Mouse (Mus musculus): ENCODE data around the gene Slc9a6.

The Slc9a6 gene

GRCm38 (mm10) chrX:56609623-56610317 is at the start of gene Slc9a6:
Gene Slc9a6 (plus strand): TSS chrX:56609757.
- DNase-seq (ENCODE audit: low spot score) = peak; percentile 71

GRCm38 (mm10) chrX:56572465-56572864 is 37.1 kb upstream of the Slc9a6 start:
- no peak for DNase-seq (ENCODE audit: low spot score)

- DNase-seq (ENCODE audit: low spot score) = no peak
Observed at GRCm38 (mm10) chrX:56578200-56578599, 31.4 kb upstream of the Slc9a6 start.

GRCm38 (mm10) chrX:56597219-56597886 is 12.2 kb upstream of the Slc9a6 start:
- DNase-seq (ENCODE audit: low spot score) = no peak

DNA sequence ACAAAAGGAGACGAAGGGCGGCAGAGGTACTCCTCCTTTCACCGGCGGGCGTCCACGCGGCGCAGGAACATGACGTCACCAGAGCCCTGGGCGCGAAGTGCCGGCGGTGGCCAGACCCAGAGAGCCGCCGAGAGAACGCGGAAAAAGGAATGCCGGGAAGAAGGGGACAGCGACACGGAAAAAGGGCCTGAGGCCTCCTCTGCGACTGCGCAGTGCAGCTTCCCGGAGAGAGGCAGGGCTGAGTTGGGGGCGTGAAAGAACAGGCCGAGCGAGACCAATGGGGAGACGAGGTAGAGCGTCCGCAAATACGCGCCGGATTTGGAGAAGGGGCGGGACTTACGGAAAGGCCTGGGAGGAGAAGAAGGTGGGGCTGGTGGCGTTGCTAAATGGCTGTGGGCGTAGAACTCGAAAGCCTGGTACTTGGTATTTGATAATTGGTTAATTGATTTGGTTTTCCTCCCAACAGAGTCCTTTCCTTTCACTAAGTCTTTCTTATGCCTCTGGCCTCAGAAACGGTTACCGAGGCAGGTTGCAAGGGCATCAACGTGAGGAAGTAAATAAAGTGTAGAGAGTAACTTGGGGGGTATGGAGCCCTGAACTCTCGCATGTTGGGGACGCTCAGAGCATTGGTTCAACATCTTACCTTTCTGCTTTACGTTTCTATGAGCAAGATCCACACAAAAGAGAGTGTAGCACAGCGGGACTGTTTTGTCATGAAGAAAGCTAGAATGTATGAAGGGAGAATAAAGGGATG is 11.5 kb upstream of the Slc9a6 start, which contains the start of gene Mmgt1:
Gene Mmgt1, minus strand, starts transcription at position 183 of the 754 bp plus-strand sequence.
- DNase-seq (ENCODE audit: low spot score) = peak; percentile 91

DNA sequence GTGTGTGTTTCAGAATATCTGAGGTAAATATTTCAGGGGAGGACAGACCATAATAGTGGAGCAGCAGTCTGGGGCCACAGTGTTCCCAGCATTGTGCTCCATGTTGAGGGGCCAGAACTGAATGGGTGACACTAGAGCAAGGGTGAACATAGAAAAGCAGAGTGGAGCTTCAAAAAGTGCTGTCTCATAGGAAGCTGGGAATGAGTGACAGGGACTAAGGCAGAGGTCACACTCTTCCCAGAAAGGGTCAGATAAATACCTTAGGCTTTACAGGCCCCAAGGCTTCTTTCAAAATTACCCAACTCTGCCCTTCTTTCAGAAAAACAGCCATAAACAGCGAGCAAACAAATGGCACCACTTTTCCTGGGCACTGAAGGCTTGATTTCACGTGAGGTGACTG is 3.0 kb upstream of the Slc9a6 start:
- no peak for DNase-seq (ENCODE audit: low spot score)

DNA sequence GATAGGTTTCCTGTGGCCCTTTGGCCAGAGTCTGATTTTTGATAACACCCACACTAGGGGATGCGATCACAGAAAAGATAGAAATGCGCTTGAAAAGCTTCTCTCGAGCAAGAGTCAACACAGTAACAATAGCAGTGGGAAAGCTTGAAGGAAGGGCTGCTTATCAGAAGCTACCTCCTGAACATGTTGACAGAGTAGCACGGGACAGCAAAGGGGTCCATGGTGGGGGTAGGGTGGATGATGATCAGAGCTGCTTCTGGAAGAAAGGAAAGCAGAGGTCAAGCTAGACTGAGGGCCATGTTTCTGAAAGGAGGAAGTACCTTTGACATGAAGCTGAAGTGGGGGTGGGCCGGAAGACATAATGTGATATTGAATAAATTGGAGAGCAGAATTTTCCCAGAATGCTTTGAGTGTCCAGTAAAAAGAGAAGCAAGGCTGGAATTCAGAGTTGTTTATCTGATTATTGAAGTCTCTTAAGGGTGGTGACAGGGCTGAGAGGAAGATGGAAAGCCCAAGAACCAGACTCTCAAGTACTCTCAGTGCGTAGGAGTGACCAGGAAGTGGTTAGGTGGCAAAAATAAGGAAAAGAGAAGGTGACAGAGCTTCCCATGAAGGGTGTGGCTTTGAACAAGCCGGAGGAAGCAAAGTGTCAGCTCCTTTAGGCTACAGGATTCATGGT is 2.4 kb upstream of the Slc9a6 start:
- DNase-seq (ENCODE audit: low spot score) = no peak

DNA sequence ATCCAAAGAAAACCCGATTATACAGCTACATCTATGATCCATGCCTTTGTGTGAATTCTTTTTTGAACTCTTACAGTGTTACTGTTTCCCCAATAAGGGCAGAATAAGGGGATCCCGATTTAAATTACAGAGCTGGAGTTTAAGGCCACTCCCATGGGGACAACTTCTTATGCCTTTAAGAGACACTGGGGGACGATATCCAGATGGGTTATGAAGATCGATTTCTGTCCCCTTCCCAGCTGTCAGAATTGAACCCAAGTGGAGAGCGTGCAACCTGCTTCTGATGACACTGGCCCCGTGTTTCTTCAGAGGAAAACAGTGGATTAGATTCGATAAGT is 303 bp upstream of the Slc9a6 start:
- DNase-seq (ENCODE audit: low spot score) = no peak

- no peak for DNase-seq (ENCODE audit: low spot score)
Observed at GRCm38 (mm10) chrX:56610318-56610694, 749 bp downstream of the Slc9a6 start.

DNA sequence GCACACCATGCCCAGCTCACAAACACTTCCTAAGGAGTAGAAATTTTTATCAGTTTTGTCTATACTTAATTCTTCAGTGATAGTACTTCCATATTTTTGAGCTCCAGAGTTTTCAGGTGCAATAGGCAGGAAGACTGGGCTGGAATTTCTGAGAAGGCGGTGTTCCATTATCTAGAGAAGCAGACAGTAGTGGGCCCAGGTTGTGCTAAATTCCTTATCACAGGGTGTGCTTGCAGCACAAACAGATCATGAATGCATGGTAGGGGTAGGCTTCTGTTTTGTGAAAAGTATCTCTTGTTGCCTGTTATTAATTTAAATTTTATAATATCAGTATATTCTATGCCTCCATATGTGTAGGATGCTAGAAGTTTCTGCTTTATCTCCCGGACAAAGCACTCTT is 5.7 kb downstream of the Slc9a6 start:
- no peak for DNase-seq (ENCODE audit: low spot score)

DNA sequence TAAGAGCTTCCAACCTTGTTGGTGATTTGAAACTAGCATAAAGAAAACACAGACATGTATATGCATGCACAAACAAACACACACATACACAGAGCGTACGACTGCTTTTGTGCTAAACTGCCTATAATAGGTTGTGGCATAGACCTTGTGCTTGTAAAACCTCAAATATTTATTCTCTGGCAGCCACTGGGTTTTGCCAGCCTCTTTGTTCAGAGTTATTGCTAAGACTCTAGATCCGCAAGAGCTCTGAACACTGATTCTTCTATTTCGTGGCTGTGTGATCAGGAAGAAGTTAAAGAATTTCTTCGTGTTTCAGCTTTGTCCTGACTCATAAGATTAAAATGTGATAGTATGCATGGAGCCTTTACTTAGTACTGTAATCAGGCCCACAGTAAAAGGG is 26.6 kb downstream of the Slc9a6 start:
- DNase-seq (ENCODE audit: low spot score) = no peak

GRCm38 (mm10) chrX:56640066-56640465 is 30.5 kb downstream of the Slc9a6 start:
- DNase-seq (ENCODE audit: low spot score) = no peak

DNA sequence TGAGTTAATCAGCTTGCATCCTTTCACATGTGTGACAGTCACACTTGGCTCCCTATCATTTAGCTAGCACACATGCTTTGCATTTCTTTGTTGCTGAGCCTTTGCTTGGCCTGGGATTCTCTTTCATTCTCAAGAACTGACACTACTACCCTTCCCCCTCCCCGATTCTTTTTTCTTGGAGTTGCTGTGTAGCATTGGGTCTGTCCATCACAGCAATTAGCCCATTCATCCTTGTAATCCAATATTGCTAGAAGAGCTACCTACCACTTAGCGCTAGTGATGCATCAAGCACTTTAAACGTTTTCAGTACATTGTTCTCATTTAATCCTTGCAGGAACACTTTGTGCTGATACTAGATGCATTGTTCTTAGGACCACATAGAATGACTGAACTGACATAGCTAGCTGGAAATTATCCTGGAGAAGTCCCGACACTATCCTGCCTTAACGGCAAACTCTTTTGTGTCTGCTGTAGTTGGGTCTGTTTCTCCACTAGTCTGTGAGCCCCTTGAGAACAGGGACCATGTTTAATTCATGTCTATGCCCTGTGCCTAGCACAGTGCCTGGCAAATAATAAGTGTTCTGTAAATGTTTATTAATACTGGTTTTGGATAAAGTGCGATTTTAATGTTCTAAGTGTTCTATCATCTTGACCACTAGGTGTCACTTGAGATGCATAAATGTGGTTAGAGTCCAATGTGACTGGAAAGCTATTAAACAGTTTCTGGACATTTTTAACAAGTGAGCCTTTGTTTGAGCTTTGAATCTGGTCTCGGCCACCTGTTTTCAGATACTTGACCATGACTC is 40.2 kb downstream of the Slc9a6 start:
- DNase-seq (ENCODE audit: low spot score) = peak; percentile 5

GRCm38 (mm10) chrX:56650355-56650652 is 40.7 kb downstream of the Slc9a6 start:
- no peak for DNase-seq (ENCODE audit: low spot score)

- DNase-seq (ENCODE audit: low spot score) = no peak
Observed at GRCm38 (mm10) chrX:56650885-56651284, 41.3 kb downstream of the Slc9a6 start.

- no peak for DNase-seq (ENCODE audit: low spot score)
Observed at GRCm38 (mm10) chrX:56651738-56652137, 42.2 kb downstream of the Slc9a6 start.

DNA sequence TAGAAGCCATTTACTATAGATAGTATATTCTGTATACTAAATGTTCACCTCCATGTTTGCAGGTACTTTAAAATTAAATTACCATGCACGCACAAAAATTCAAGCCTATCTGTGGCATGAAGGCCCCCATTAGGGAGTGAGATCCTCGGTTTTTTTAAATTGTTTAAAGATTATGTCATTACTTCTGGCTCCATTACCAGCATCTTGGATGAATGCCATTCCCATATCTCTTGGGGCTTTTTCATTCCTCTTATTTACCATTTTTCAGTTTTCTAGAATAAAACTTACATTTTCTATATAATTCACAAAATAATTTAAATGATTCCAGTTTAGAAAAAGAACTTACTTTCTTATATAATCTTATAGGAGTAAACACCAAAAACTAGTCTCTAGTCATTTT is 46.1 kb downstream of the Slc9a6 start:
- DNase-seq (ENCODE audit: low spot score) = no peak

- DNase-seq (ENCODE audit: low spot score) = peak; percentile 4
Observed at GRCm38 (mm10) chrX:56659286-56659685, 49.7 kb downstream of the Slc9a6 start.

DNA sequence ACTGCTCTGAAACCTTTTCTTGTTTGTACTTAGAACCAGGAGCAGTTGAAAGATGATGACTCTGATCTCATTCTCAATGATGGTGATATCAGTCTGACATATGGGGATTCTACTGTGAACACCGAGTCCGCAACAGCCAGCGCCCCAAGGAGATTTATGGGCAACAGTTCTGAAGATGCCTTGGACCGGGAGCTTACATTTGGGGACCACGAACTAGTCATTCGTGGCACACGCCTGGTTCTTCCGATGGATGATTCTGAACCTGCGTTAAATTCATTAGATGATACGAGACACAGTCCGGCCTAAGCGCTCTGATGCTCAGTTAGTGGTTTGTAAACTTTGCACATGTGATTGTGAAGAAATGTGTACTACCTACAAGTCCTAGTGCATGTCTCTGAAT is 51.6 kb downstream of the Slc9a6 start:
- DNase-seq (ENCODE audit: low spot score) = no peak

- DNase-seq (ENCODE audit: low spot score) = no peak
Observed at GRCm38 (mm10) chrX:56662316-56662715, 52.8 kb downstream of the Slc9a6 start.

DNA sequence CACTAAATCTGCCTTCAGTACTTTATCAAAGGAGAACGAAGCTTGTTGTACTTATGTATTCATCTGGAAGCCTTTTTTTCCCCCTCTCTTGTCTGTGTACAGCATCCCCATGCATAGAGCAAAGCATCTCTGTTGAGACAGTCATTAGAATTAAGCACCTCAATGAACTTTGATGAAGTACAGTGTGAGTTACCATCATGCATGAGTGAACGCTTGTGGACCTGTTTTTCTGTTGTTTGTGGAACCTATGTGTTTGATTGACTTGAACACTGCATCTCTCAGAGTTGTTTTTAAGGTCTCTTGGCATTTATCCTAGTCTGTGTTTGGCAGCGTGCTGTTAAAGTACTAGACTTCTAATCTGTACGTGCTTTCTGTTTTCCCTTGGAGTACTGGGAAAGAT is 53.8 kb downstream of the Slc9a6 start:
- DNase-seq (ENCODE audit: low spot score) = no peak
